Mouse (Mus musculus) lung, postnatal 0 days (tissue): ENCODE measurements around the gene 4931428F04Rik.

Experiments
- CTCF ChIP-seq: IDR thresholded peaks from 2 replicates; pipeline ENCODE4 v1.5.1; 2016; ENCODE audit warnings: antibody characterized with exemption, mild to moderate bottlenecking
- EP300 ChIP-seq: IDR thresholded peaks from 2 replicates; pipeline ENCODE4 v1.6.1; 2016; ENCODE audit warnings: antibody characterized with exemption, mild to moderate bottlenecking, control low read depth

GRCm38 (mm10) chr8:105323183-105323582, 33.5 kb upstream of the 4931428F04Rik start:
- TF ChIP-seq EP300 (no peak), CTCF (no peak)
